Mouse (Mus musculus) intestine, postnatal 0 days (tissue): ENCODE measurements around the gene Cdk6. TPM values are rescaled to one million over a fixed set of nuclear protein-coding genes. Genes with fewer than 3 reads are reported as not detected.

ENCODE experiments used
- ATAC-seq: fragments of 200-750 bp; cut with Nextera tagmentation; 2 replicates; pipeline ENCODE4 v1.8.0; 2017; ENCODE audit warnings: mild to moderate bottlenecking, moderate TSS enrichment, moderate library complexity
- H3K27ac ChIP-seq: fragments of 300-500 bp; sonication (generic); 2 replicates; pipeline ENCODE4 v1.5.1; 2014; ENCODE audit warnings: mild to moderate bottlenecking, low read depth, low read length, moderate library complexity
- H3K27me3 ChIP-seq: fragments of 300-500 bp; sonication (generic); replicated peaks from 2 replicates; pipeline ENCODE4 v1.6.1; 2014; ENCODE audit warnings: low read length, mixed read lengths; ENCODE audit not compliant: control insufficient read depth, insufficient read depth
- H3K36me3 ChIP-seq: fragments of 300-500 bp; sonication (generic); 2 replicates; pipeline ENCODE4 v1.6.1; 2014; ENCODE audit warnings: mild to moderate bottlenecking, moderate library complexity; ENCODE audit not compliant: control insufficient read depth, insufficient read depth
- H3K4me1 ChIP-seq: fragments of 300-500 bp; sonication (generic); replicated peaks from 2 replicates; pipeline ENCODE4 v1.6.1; 2014; ENCODE audit warnings: antibody characterized with exemption, low read length, mixed read lengths; ENCODE audit not compliant: control insufficient read depth, insufficient read depth
- H3K4me2 ChIP-seq: fragments of 300-500 bp; sonication (generic); replicated peaks from 2 replicates; pipeline ENCODE4 v1.6.1; 2014; ENCODE audit warnings: low read depth, mild to moderate bottlenecking, moderate library complexity
- H3K4me3 ChIP-seq: fragments of 300-500 bp; sonication (generic); 2 replicates; pipeline ENCODE4 v1.5.1; 2014; ENCODE audit warnings: low read depth, low read length
- H3K9ac ChIP-seq: fragments of 300-500 bp; sonication (generic); 2 replicates; pipeline ENCODE4 v1.6.1; 2014; ENCODE audit warnings: mild to moderate bottlenecking, low read depth, low read length
- H3K9me3 ChIP-seq: fragments of 300-500 bp; sonication (generic); 2 replicates; pipeline ENCODE4 v1.6.1; 2016; ENCODE audit warnings: mixed run types; ENCODE audit not compliant: control insufficient read depth
- CTCF ChIP-seq: sonication (generic); IDR thresholded peaks from 2 replicates; pipeline ENCODE4 v1.5.1; 2016; ENCODE audit warnings: low read depth, mild to moderate bottlenecking, control low read depth, antibody characterized with exemption, moderate library complexity
- WGBS: fragments of 180-500 bp; shearing (Covaris S2); extraction: QIAGEN DNeasy Blood & Tissue Kit; methylation state at CpG from one replicate; pipeline ENCODE4 v1.1.7; 2014; 5-methylcytosine and 5-hydroxymethylcytosine counted together
- polyA plus RNA-seq: library from polyadenylated mRNA; unstranded; fragments of >200 nt; fragmentation: Nextera tagmentation; extraction: Ambion mirVana; gene quantifications from 2 replicates; pipeline ENCODE4 v1.2.1, GENCODE M21; 2015

Gene Cdk6
- polyA plus RNA-seq, 1 experiment from 2014 or later, result 13.2 TPM

- TF ChIP-seq CTCF, result no peak
- no peaks in the 10 kb centered on the region for H3K4me1 ChIP-seq
- H3K9me3 ChIP-seq, result no peaks in the 10 kb centered on the region
- no peak overlapping the region for H3K9ac ChIP-seq
- no peak for ATAC-seq
- H3K27me3 ChIP-seq, result no peaks in the 10 kb centered on the region
- no peak overlapping the region for H3K27ac ChIP-seq
- no peaks in the 10 kb centered on the region; the same call in 1 of the 2 replicates for H3K36me3 ChIP-seq
- WGBS, result 92% methylated on average over 8 of the region's 8 CpGs
- H3K4me2 ChIP-seq, result no peak overlapping the region
- no peak overlapping the region for H3K4me3 ChIP-seq
These were observed 136.9 kb downstream of the Cdk6 start for GRCm38 (mm10) chr5:3478216-3478615.

DNA sequence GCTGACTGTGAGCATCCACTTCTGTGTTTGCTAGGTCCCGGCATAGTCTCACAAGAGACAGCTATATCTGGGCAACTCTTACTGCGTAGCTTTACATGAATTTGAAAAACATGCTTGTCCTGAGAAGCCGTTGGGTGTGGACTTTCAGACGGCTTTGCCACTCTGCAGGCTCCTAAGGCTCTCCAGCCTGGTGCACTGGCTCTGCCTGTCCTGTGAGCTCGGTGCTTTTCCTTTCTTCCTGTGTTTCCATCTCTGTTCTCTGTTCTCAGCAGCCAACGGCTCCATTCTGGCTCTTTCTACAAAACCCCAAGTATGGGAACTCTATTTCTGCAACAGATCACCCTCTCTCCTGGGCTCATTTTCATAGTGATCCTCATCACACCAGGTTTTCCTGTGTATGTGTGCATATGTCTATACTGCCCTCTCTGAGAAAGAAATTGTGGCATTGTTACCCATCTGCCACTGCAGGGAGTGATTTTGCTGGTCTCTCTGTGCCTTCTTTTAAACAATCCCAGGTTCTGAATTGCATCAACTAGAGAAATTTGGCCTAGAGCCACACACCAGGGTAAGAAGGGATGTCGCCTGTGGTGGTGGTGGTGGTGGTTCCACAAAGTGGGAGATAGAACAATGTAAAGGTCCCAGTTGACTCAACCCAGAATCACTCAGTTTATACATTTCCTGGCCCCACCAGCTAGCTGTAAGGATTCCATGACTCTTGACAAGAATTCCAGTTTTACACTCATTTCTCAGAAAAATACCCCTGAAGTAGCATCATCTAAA, 137.9 kb downstream of the Cdk6 start:
- Histone ChIP-seq H3K9ac (no peak overlapping the region), H3K9me3 (no peaks in the 10 kb centered on the region), H3K4me3 (no peak overlapping the region), H3K4me1 (no peaks in the 10 kb centered on the region), H3K36me3 (no peaks in the 10 kb centered on the region), H3K27ac (no peak overlapping the region), H3K27me3 (no peaks in the 10 kb centered on the region), H3K4me2 (no peak overlapping the region)
- WGBS, result 83% methylated on average over 7 of the region's 7 CpGs
- no peak for ATAC-seq
- TF ChIP-seq CTCF, result no peak

GRCm38 (mm10) chr5:3480637-3481395, 139.5 kb downstream of the Cdk6 start:
- H3K4me1 ChIP-seq, result no peaks in the 10 kb centered on the region
- no peaks in the 10 kb centered on the region for H3K36me3 ChIP-seq
- H3K9me3 ChIP-seq, result no peaks in the 10 kb centered on the region
- no peak overlapping the region; the same call in 1 of the 2 replicates for H3K27ac ChIP-seq
- 94% methylated on average over 9 of the region's 9 CpGs for WGBS
- ATAC-seq, result no peak
- no peak overlapping the region for H3K4me2 ChIP-seq
- no peak overlapping the region for H3K9ac ChIP-seq
- TF ChIP-seq CTCF, result no peak
- no peak overlapping the region for H3K4me3 ChIP-seq
- no peaks in the 10 kb centered on the region for H3K27me3 ChIP-seq

- Histone ChIP-seq H3K9ac (no peak overlapping the region), H3K27ac (no peak overlapping the region), H3K27me3 (no peaks in the 10 kb centered on the region), H3K9me3 (no peaks in the 10 kb centered on the region), H3K4me2 (no peak overlapping the region), H3K4me1 (no peaks in the 10 kb centered on the region), H3K36me3 (no peaks in the 10 kb centered on the region), H3K4me3 (no peak overlapping the region)
- 87% methylated on average over 7 of the region's 7 CpGs for WGBS
- ATAC-seq, result no peak
- TF ChIP-seq CTCF, result no peak
These were observed 141.2 kb downstream of the Cdk6 start for GRCm38 (mm10) chr5:3482474-3482873.

DNA sequence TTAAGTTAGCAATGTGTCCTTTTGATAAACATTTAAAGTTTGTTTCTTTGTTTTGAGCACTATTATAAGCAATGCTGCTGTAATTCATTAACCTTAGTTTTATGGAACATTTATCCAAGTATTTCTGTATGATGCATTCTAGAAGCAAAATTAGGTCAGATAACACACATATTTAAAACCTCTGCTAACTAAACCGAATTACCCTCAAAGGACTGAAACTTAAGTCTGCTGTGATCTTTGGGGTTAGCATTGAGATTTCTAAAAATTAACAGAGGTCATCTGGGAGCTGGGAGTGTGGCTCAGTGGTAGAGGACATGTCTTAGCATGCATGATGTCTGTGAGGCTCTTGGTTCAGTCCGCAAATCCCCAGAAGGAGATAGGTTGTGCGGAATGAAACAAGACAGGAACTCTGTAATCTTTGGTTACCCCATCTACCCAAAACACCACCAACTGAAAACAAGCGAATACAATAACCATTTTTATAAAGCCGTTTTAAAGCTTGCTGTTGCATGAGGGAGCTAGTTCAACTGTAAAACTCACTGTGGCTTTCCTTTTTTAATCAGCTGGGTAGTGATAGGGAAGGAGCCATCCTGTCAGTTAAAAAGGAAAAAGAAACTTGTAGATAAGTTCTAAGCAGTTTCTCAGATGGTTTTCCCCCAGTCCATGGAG, 141.9 kb downstream of the Cdk6 start:
- Histone ChIP-seq H3K9ac (no peak overlapping the region), H3K4me3 (no peak overlapping the region), H3K4me1 (no peaks in the 10 kb centered on the region), H3K9me3 (no peaks in the 10 kb centered on the region), H3K27me3 (no peaks in the 10 kb centered on the region), H3K4me2 (no peak overlapping the region), H3K36me3 (no peaks in the 10 kb centered on the region), H3K27ac (no peak overlapping the region)
- TF ChIP-seq CTCF, result no peak
- no peak for ATAC-seq
- WGBS, result 93% methylated on average over 5 of the region's 5 CpGs
